Mouse (Mus musculus): ENCODE measurements around the gene Slc29a1.

- TF ChIP-seq POLR2A (IDR thresholded peaks at IDR 0.05; ENCODE audit: insufficient read depth, low read depth, low read length), result no peak
- TF ChIP-seq CTCF (IDR thresholded peaks at IDR 0.05; ENCODE audit: insufficient read depth, low read depth, low read length), result no peak
Measured at GRCm38 (mm10) chr17:45569999-45570398, 29.4 kb downstream of the Slc29a1 start.
